Mouse (Mus musculus): Measurements from ENCODE around the gene Ncoa1. TPM values are rescaled to one million over a fixed set of nuclear protein-coding genes. Genes with fewer than 3 reads are reported as not detected.

Gene Ncoa1
- polyA plus RNA-seq, 1 experiment from 2014 or later: 2.6 TPM

DNA sequence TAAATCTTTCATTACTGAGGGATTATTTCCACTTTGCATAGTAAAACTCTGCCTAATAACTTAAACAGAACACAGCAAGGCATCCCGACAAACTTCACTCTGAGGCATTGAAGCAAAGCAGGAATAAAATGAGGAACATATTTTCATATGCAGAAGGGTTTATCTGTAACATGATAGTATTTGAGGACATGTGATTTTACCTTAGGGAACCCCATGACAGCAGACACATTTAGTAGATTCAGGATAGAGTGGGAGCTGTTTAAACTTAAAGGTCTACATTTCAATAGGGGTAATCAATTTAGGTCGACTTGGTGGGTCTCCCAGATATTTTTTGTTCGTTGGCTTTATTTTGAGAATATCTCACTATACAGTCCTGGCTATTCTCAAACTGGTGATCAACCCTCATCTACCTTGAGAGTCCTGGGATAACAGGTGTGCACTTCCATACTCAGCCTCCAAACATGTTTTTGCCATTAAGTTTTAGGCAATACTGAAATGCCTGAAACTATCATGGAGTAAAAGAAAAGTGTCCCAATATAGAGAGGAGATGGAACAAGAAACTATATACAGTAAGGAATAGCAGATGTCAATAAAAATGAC is 136.6 kb downstream of the Ncoa1 start:
- H3K9ac ChIP-seq (ENCODE audit: low read depth, low read length): no peak overlapping the region
- DNase-seq (ENCODE audit: low spot score) (no peak), ATAC-seq (replicated peaks; ENCODE audit: low FRiP score) (no peak)
- no peaks in the 10 kb centered on the region for H3K27me3 ChIP-seq (replicated peaks; ENCODE audit: control insufficient read depth, insufficient read depth, low read length)
- no peak overlapping the region for H3K27ac ChIP-seq (ENCODE audit: low read depth, low read length)
- 74% methylated on average over 3 of the region's 3 CpGs for WGBS
- no peaks in the 10 kb centered on the region for H3K9me3 ChIP-seq (ENCODE audit: control insufficient read depth, low read length)
- no peak overlapping the region for H3K4me2 ChIP-seq
- H3K4me1 ChIP-seq (replicated peaks; ENCODE audit: control insufficient read depth, insufficient read depth, low read length): no peaks in the 10 kb centered on the region
- no peaks in the 10 kb centered on the region for H3K36me3 ChIP-seq (ENCODE audit: control insufficient read depth, insufficient read depth, low read length)
- H3K4me3 ChIP-seq (ENCODE audit: low read depth, low read length): no peak overlapping the region

DNA sequence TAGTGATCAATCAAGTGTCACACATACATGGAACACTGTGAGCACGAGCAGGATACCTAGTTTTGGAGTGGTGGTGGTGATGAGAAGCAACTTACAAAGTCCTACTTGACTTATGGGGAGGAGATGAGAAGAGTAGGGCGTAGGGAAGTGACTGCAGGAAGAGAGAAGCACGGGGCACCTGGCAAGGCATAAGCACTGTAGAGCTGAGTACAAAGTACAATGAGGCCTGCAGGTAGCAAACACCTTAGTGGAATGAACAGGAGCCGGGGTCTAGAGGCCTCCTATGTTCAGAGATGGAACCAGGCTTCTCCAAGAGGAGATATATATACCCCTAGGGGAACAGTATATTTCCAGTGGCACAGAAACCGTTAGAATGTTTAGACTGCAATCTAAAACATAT is 153.4 kb downstream of the Ncoa1 start:
- Histone ChIP-seq H3K27me3 (replicated peaks; ENCODE audit: control insufficient read depth, insufficient read depth, low read length) (no peaks in the 10 kb centered on the region), H3K36me3 (ENCODE audit: control insufficient read depth, insufficient read depth, low read length) (no peaks in the 10 kb centered on the region), H3K9ac (ENCODE audit: low read depth, low read length) (no peak overlapping the region), H3K27ac (ENCODE audit: low read depth, low read length) (no peak overlapping the region), H3K9me3 (ENCODE audit: control insufficient read depth, low read length) (no peaks in the 10 kb centered on the region), H3K4me3 (ENCODE audit: low read depth, low read length) (no peak overlapping the region), H3K4me2 (no peak overlapping the region), H3K4me1 (replicated peaks; ENCODE audit: control insufficient read depth, insufficient read depth, low read length) (no peaks in the 10 kb centered on the region)
- DNase-seq (ENCODE audit: low spot score): no peak
- no peak for ATAC-seq (replicated peaks; ENCODE audit: low FRiP score)
- 75% methylated on average over 5 of the region's 5 CpGs for WGBS

DNA sequence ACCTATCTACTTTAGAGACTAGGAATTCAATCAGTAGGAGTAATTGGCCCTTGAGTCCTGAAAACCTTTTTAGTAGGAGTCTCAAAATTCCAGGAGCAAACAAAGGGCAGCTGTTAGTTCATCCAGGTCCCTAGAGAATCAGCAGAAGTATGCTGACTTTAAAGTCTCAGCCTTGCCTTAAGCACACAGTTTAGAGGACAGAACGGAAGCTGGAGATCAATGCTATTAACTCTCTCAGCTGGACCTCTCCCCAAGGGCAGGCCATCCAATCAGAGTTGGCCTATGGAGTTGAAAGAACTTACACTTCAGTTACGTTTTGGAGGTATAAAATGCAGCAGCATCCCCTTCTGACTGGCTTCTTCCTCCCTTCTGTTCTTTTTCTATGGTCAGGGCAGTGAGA is 154.8 kb downstream of the Ncoa1 start:
- no peak overlapping the region for H3K4me3 ChIP-seq (ENCODE audit: low read depth, low read length)
- no peak overlapping the region for H3K4me2 ChIP-seq
- no peak for ATAC-seq (replicated peaks; ENCODE audit: low FRiP score)
- H3K9me3 ChIP-seq (ENCODE audit: control insufficient read depth, low read length): no peaks in the 10 kb centered on the region
- H3K27ac ChIP-seq (ENCODE audit: low read depth, low read length): no peak overlapping the region
- H3K4me1 ChIP-seq (replicated peaks; ENCODE audit: control insufficient read depth, insufficient read depth, low read length): no peaks in the 10 kb centered on the region
- H3K27me3 ChIP-seq (replicated peaks; ENCODE audit: control insufficient read depth, insufficient read depth, low read length): no peaks in the 10 kb centered on the region
- no peaks in the 10 kb centered on the region for H3K36me3 ChIP-seq (ENCODE audit: control insufficient read depth, insufficient read depth, low read length)
- no peak for DNase-seq (ENCODE audit: low spot score)
- WGBS: 56% methylated on average over 2 of the region's 2 CpGs
- H3K9ac ChIP-seq (ENCODE audit: low read depth, low read length): no peak overlapping the region

DNA sequence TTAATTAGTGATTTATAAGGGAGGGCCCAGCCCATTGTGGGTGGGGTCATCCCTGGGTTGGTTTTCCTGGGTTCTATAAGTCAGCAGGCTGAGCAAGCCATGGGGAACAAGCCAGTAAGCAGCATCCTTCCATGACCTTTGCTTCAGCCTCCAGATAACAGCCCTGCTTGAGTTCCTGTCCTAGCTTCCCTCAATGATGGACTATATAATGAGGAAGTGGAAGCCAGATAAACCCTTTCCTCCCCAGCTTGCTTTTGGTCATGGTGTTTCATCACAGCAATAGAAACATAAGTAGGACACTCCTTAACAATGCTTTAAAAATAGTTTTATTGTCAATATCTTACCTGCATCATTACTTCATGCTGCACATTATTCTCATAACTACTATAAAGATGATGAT is 163.2 kb downstream of the Ncoa1 start:
- Histone ChIP-seq H3K9ac (ENCODE audit: low read depth, low read length) (no peak overlapping the region), H3K36me3 (ENCODE audit: control insufficient read depth, insufficient read depth, low read length) (no peaks in the 10 kb centered on the region), H3K27ac (ENCODE audit: low read depth, low read length) (no peak overlapping the region), H3K27me3 (replicated peaks; ENCODE audit: control insufficient read depth, insufficient read depth, low read length) (no peaks in the 10 kb centered on the region), H3K4me1 (replicated peaks; ENCODE audit: control insufficient read depth, insufficient read depth, low read length) (no peaks in the 10 kb centered on the region), H3K4me3 (ENCODE audit: low read depth, low read length) (no peak overlapping the region), H3K4me2 (no peak overlapping the region), H3K9me3 (ENCODE audit: control insufficient read depth, low read length) (no peaks in the 10 kb centered on the region)
- DNase-seq (ENCODE audit: low spot score) (no peak), ATAC-seq (replicated peaks; ENCODE audit: low FRiP score) (no peak)

DNA sequence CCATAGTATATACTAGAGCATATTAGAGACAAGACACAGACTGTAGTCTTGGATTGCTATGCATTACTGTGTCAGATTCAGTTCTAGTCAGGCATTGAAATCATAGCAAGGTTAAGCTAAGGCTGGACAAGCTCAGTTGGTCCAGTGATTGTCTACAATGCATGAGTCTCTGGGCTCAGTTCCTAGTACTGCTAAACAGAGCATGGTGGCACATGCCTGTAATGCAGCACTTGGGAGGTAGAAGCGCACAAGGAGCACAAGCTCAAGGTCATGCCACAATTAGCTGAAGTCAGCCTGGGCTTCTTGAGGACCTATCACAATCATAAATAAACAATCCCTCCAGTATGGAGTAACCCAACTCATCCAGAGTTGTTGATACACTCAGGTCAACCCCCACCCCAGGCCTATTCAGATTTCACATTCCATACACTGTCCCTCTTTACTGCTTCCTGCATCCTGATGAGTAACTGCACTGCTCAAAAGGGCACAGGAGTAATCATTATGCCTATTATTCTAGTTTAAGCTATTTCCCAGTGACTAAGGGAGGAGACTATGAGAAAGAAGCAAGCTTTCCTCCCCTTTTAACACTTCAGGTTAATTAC is 170.2 kb downstream of the Ncoa1 start:
- Histone ChIP-seq H3K9ac (ENCODE audit: low read depth, low read length) (no peak overlapping the region), H3K4me1 (replicated peaks; ENCODE audit: control insufficient read depth, insufficient read depth, low read length) (no peaks in the 10 kb centered on the region), H3K4me3 (ENCODE audit: low read depth, low read length) (no peak overlapping the region), H3K36me3 (ENCODE audit: control insufficient read depth, insufficient read depth, low read length) (no peaks in the 10 kb centered on the region), H3K27ac (ENCODE audit: low read depth, low read length) (no peak overlapping the region), H3K9me3 (ENCODE audit: control insufficient read depth, low read length) (no peaks in the 10 kb centered on the region), H3K27me3 (replicated peaks; ENCODE audit: control insufficient read depth, insufficient read depth, low read length) (no peaks in the 10 kb centered on the region), H3K4me2 (no peak overlapping the region)
- no peak for DNase-seq (ENCODE audit: low spot score)
- ATAC-seq (replicated peaks; ENCODE audit: low FRiP score): no peak
- 65% methylated on average over 1 of the region's 1 CpGs for WGBS

DNA sequence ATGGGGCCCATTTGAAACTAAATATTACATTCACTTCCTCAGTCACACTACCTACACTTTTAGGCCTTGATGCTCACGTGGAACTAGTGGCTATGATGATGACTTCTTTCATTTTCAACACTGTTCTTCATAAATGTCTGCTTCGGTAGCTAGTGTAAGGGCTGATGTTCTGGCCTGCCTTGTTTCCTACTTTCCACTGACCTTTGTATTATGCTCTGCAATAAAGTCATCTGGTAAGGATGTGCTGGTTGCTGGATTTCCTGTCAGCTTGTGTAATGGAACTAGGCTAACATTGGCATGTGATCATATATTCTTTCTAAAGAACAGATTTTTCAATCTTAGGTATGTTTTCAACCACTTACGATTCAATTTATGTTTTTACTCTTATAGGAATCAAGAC is 177.7 kb downstream of the Ncoa1 start:
- no peaks in the 10 kb centered on the region for H3K36me3 ChIP-seq (ENCODE audit: control insufficient read depth, insufficient read depth, low read length)
- DNase-seq (ENCODE audit: low spot score): no peak
- no peak overlapping the region for H3K9ac ChIP-seq (ENCODE audit: low read depth, low read length)
- WGBS: 81% methylated on average over 3 of the region's 3 CpGs
- H3K4me2 ChIP-seq: no peak overlapping the region
- no peak overlapping the region for H3K27ac ChIP-seq (ENCODE audit: low read depth, low read length)
- no peak overlapping the region for H3K4me3 ChIP-seq (ENCODE audit: low read depth, low read length)
- H3K4me1 ChIP-seq (replicated peaks; ENCODE audit: control insufficient read depth, insufficient read depth, low read length): no peaks in the 10 kb centered on the region
- H3K27me3 ChIP-seq (replicated peaks; ENCODE audit: control insufficient read depth, insufficient read depth, low read length): no peaks in the 10 kb centered on the region
- no peaks in the 10 kb centered on the region for H3K9me3 ChIP-seq (ENCODE audit: control insufficient read depth, low read length)
- no peak for ATAC-seq (replicated peaks; ENCODE audit: low FRiP score)

DNA sequence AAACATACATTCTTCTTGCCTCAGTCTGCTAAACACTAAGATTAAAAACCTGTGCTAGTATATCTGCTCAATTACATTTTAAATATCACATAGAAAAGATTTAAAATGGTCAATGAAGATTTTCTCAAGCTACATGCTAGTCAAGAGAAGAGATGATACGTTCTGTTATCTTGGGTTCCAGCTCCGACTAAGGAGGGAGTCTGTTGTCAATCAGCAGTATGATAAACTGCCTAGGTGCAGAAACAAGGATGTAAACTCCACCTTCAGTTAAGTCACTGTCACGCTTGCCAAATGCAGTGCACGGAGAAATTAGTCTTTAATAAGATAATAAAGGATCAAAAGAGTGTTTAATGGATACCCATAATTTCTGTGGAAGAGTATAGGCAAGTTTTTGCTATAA is 178.4 kb downstream of the Ncoa1 start:
- ATAC-seq (replicated peaks; ENCODE audit: low FRiP score) (no peak), DNase-seq (ENCODE audit: low spot score) (no peak)
- no peak overlapping the region for H3K27ac ChIP-seq (ENCODE audit: low read depth, low read length)
- H3K27me3 ChIP-seq (replicated peaks; ENCODE audit: control insufficient read depth, insufficient read depth, low read length): no peaks in the 10 kb centered on the region
- H3K36me3 ChIP-seq (ENCODE audit: control insufficient read depth, insufficient read depth, low read length): no peaks in the 10 kb centered on the region
- WGBS: 54% methylated on average over 4 of the region's 4 CpGs
- no peak overlapping the region for H3K4me2 ChIP-seq
- no peak overlapping the region for H3K9ac ChIP-seq (ENCODE audit: low read depth, low read length)
- no peaks in the 10 kb centered on the region for H3K4me1 ChIP-seq (replicated peaks; ENCODE audit: control insufficient read depth, insufficient read depth, low read length)
- H3K9me3 ChIP-seq (ENCODE audit: control insufficient read depth, low read length): no peaks in the 10 kb centered on the region
- H3K4me3 ChIP-seq (ENCODE audit: low read depth, low read length): no peak overlapping the region

DNA sequence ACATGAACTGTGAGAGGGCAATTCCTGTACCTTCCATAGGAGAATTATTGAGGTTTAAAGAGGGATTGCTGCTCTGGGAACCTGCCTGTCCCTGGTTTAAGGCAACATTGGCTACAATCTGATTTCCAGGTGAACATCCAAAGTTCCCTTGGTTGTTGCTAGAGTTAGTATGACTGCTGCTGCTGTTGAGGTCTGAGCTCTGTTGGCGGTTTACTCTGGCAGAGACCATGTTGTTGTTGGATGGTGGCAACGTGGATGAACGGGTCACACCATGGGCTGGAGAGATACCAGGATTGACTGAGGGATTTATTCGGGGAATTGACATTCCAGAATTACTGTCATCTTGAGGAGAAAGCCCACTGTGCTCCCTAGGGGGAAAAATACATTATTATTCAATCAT is 181.1 kb downstream of the Ncoa1 start:
- Histone ChIP-seq H3K4me3 (ENCODE audit: low read depth, low read length) (no peak overlapping the region), H3K4me1 (replicated peaks; ENCODE audit: control insufficient read depth, insufficient read depth, low read length) (no peaks in the 10 kb centered on the region), H3K9ac (ENCODE audit: low read depth, low read length) (no peak overlapping the region), H3K9me3 (ENCODE audit: control insufficient read depth, low read length) (no peaks in the 10 kb centered on the region), H3K27me3 (replicated peaks; ENCODE audit: control insufficient read depth, insufficient read depth, low read length) (no peaks in the 10 kb centered on the region), H3K36me3 (ENCODE audit: control insufficient read depth, insufficient read depth, low read length) (no peaks in the 10 kb centered on the region), H3K4me2 (no peak overlapping the region), H3K27ac (ENCODE audit: low read depth, low read length) (no peak overlapping the region)
- no peak for ATAC-seq (replicated peaks; ENCODE audit: low FRiP score)
- DNase-seq (ENCODE audit: low spot score): no peak
- 82% methylated on average over 4 of the region's 4 CpGs for WGBS

DNA sequence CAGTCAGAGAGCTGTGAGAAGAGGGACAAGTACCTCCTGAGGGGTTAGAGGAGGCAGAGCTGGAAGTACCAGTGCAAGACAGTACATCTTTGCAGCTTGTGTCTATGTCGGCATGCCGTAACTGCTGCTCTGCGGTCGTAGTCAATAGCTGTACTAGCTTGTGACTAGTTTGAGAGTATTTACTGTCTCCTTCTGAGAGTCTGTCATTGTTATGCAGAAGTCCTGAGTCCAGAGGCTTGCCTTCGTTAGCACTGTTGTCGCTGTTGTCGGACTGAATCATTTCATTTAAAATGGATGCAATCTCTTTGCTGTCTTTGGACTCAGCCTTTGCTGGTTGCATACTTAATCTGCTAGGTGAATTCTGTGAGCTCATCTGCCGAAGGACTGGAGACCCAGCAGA is 181.7 kb downstream of the Ncoa1 start:
- Histone ChIP-seq H3K4me2 (no peak overlapping the region), H3K36me3 (ENCODE audit: control insufficient read depth, insufficient read depth, low read length) (no peaks in the 10 kb centered on the region), H3K9me3 (ENCODE audit: control insufficient read depth, low read length) (no peaks in the 10 kb centered on the region), H3K4me3 (ENCODE audit: low read depth, low read length) (no peak overlapping the region), H3K27ac (ENCODE audit: low read depth, low read length) (no peak overlapping the region), H3K4me1 (replicated peaks; ENCODE audit: control insufficient read depth, insufficient read depth, low read length) (no peaks in the 10 kb centered on the region), H3K9ac (ENCODE audit: low read depth, low read length) (no peak overlapping the region), H3K27me3 (replicated peaks; ENCODE audit: control insufficient read depth, insufficient read depth, low read length) (no peaks in the 10 kb centered on the region)
- ATAC-seq (replicated peaks; ENCODE audit: low FRiP score) (no peak), DNase-seq (ENCODE audit: low spot score) (no peak)
- 90% methylated on average over 8 of the region's 8 CpGs for WGBS
